Mouse (Mus musculus) cerebellum, postnatal 14 days (tissue): ENCODE measurements around the gene Ins2.

Experiments used
- DNase-seq, 2 experiments: peaks; one replicate each; pipeline ENCODE4 v3.0.0; 2021; ENCODE audit warnings: mixed read lengths in 2 of 2

Gene Ins2

GRCm38 (mm10) chr7:142663931-142664421, 79.2 kb downstream of the Ins2 start:
- DNase-seq = no peak

- no peak for DNase-seq
These were observed 80.0 kb downstream of the Ins2 start for GRCm38 (mm10) chr7:142663151-142663550.

- DNase-seq = no peak
These were observed 81.4 kb downstream of the Ins2 start for GRCm38 (mm10) chr7:142661811-142662210.

- DNase-seq = no peak
These were observed 82.1 kb downstream of the Ins2 start for GRCm38 (mm10) chr7:142661046-142661445.

GRCm38 (mm10) chr7:142660651-142660945, 82.6 kb downstream of the Ins2 start:
- no peak for DNase-seq

- no peak for DNase-seq
These were observed 83.2 kb downstream of the Ins2 start for GRCm38 (mm10) chr7:142659767-142660650.

- no peak for DNase-seq
These were observed 84.0 kb downstream of the Ins2 start for GRCm38 (mm10) chr7:142659181-142659681.

GRCm38 (mm10) chr7:142658681-142659180, 84.5 kb downstream of the Ins2 start:
- DNase-seq = no peak

- DNase-seq = no peak
These were observed 85.2 kb downstream of the Ins2 start for GRCm38 (mm10) chr7:142657821-142658614.

- DNase-seq = no peak
These were observed 85.8 kb downstream of the Ins2 start for GRCm38 (mm10) chr7:142657341-142657791.

- DNase-seq = no peak
These were observed 87.1 kb downstream of the Ins2 start for GRCm38 (mm10) chr7:142656055-142656454.

GRCm38 (mm10) chr7:142655633-142656032, 87.5 kb downstream of the Ins2 start:
- DNase-seq = no peak

GRCm38 (mm10) chr7:142653726-142654125, 89.5 kb downstream of the Ins2 start:
- no peak for DNase-seq

GRCm38 (mm10) chr7:142646676-142647075, 96.5 kb downstream of the Ins2 start:
- DNase-seq = no peak

GRCm38 (mm10) chr7:142645045-142645444, 98.1 kb downstream of the Ins2 start:
- DNase-seq = no peak

- DNase-seq = peak; percentile 40 to 62
These were observed 107.0 kb downstream of the Ins2 start for GRCm38 (mm10) chr7:142636178-142636577.

- DNase-seq = peak; percentile 86 to 90
These were observed 112.5 kb downstream of the Ins2 start for GRCm38 (mm10) chr7:142630691-142631090.

- DNase-seq = peak; percentile 38 to 59
These were observed 113.4 kb downstream of the Ins2 start for GRCm38 (mm10) chr7:142629806-142630205.
